Mouse (Mus musculus) mouse embryonic stem cell (cell line): ENCODE results near the gene Arhgap24.

Experiments
- in situ Hi-C, 2 experiments: fragments of 300-500 bp; cut with MboI; formaldehyde crosslinking; loops; 1 replicate in 1 of 2; 3 replicates in 1 of 2; pipeline ENCODE4 v1.14.3; 2019 to 2020; ENCODE audit warnings: low sequenced_read_pairs in 2 of 2, low pct_unique_long_range_greater_than_20kb in 1 of 2, mixed read lengths in 1 of 2; ENCODE audit not compliant: unreplicated experiment in 1 of 2

Gene Arhgap24

DNA sequence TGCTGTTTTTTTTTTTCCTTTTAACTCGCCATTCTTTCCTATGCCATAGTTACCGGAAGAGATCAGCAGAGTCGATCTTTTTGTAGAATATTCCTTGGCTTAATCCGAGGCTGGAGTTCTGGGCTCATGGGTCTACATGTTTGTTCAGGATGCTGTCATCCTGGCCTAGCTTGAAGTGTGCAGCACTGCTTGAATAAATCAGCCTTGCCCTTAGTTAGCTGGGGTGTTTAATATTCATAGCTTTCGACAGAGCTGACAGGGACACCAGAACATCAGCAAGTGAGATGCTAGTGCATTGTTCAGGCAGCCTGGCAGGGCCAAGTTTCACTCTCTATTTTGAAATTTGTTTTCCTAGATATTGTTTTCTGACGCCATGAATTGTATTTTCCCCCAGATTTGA lies 79.1 kb downstream of the Arhgap24 start:
- in situ Hi-C loops: no loop called here

DNA sequence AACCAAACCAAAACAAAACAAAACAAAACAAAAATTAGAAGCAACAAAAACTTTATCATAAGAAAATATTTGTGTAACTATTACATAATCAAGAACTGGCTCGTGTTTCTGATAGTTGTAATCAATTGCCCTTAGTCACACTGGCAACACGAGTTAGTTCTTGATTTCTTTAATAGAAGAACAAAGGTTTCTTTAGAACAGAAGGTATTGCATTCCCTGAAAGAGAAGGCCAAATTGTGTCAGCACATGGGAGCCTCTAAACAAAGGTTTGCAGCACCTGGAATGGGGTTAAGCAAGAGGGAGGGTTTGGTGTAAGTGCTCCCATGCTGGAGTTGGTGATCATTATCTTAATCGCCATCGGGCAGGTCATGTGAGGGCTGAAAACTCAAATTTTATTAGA lies 82.8 kb downstream of the Arhgap24 start:
- in situ Hi-C loops: no loop called here

- in situ Hi-C loops: no loop called here
Measured at GRCm38 (mm10) chr5:102568764-102569163, 87.6 kb downstream of the Arhgap24 start.

- in situ Hi-C loops: no loop called here
Measured at GRCm38 (mm10) chr5:102571445-102571844, 90.3 kb downstream of the Arhgap24 start.

GRCm38 (mm10) chr5:102576750-102577149 lies 95.6 kb downstream of the Arhgap24 start:
- in situ Hi-C loops: no loop called here

GRCm38 (mm10) chr5:102577729-102578128 lies 96.5 kb downstream of the Arhgap24 start:
- in situ Hi-C loops: no loop called here

GRCm38 (mm10) chr5:102578431-102578830 lies 97.2 kb downstream of the Arhgap24 start:
- in situ Hi-C loops: no loop called here

GRCm38 (mm10) chr5:102582864-102583410 lies 101.7 kb downstream of the Arhgap24 start:
- in situ Hi-C loops: no loop called here

- in situ Hi-C loops: no loop called here
Measured at GRCm38 (mm10) chr5:102591422-102591821, 110.2 kb downstream of the Arhgap24 start.

DNA sequence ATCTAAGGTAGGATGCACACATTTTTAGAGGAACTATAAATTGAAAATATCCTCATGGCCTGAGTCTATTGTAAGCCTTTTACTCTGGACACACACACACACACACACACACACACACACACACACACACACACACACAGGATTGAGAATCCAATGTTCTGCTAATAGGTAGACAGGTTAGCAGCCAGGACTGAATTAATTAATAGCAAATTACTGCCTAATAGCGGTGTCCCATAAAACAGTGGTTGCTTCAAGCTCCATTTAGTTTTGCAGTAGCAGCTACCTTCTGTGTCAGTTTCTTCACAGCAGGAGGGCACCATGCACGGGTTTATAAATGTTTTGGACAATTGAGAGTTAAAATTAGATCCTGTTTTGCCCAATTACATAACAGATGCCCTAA lies 111.9 kb downstream of the Arhgap24 start:
- in situ Hi-C loops: no loop called here

- in situ Hi-C loops: no loop called here
Measured at GRCm38 (mm10) chr5:102599102-102599501, 117.9 kb downstream of the Arhgap24 start.

DNA sequence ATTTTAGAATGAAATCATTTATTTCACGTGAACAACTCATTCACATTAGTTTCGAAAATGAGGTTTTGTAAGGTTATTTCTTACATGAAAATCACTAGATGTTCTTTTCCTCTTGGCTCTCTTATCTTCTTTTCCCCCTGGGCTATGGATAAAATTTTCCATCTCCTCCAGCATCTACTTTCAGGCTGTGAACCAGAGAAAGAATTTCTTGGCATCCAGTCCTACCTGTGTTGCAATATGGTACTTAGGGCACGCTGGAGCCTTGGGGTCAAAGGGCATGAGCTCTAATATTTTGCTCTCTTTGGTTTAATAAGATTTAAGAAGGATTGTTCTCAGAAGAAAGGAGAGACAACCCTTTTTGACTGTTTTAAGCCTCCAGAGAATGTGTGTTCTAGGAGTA lies 132.4 kb downstream of the Arhgap24 start:
- in situ Hi-C loops: no loop called here

GRCm38 (mm10) chr5:102614081-102614480 lies 132.9 kb downstream of the Arhgap24 start:
- in situ Hi-C loops: no loop called here

GRCm38 (mm10) chr5:102615249-102615648 lies 134.1 kb downstream of the Arhgap24 start:
- in situ Hi-C loops: no loop called here

DNA sequence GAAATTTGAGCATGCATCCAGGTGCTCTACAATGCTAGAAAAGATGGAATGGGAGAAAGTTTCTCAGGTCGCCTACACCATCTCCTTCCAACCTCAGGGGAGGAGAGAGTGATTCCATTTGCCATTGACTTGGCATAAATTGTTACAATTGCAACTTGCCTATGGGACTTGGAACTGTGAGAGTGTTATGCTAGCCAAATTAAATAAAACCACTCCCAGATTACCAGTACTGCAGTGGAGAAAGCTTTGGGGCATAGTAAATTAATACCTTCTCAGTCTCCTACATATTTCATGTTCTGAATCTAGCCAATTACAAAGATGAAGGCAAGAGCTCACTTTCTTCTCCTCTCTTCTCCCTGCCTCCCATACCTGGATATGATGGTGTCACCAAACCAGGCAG lies 139.8 kb downstream of the Arhgap24 start:
- in situ Hi-C loops: no loop called here

DNA sequence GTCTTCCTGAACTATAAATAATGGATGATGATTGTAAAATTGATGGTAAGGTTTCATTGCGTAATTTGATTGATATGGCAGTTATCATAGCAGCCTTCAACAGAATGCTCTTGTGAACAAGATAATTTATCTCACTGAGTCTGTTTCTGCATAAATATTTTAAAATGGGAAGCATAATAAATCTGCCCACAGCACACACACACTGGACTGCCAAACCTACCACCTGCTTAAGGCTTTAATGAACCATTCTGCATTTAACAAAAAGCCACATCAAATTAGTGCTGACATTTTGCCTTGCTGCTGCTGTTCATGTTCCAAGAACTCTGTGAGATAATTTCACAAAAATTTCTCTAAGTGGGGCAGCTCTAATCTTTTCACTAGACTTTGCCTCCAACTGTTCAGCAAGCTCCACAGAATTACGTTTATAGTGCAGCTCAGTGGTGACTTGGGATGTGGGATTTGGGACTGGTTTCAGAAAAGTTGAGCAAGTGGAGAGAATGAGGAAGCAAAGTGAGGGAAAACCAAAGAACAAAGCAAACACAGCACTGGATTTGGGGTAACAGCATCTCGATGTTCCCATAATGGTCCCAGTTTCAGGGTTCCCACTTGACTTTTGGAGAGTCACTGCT lies 142.7 kb downstream of the Arhgap24 start:
- in situ Hi-C loops: no loop called here

DNA sequence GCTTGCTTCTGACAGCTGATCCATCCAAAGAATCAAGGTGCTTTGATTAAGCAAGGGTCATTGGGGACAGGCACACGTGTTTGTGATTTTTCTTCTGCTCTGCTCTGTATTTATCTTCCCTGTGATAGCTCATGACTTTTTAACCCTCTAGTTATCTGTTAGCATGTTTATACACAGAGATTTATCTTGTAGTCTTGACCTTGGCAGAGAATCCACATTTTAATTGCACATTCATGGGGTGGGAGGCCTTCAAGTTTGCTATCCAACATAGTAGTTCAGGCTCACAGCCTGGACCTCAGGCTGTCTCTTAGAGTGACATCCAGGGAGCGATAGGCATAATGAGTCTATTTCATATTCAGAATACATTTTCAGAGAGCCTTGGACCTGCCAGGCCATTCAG lies 145.5 kb downstream of the Arhgap24 start:
- in situ Hi-C loops: no loop called here

DNA sequence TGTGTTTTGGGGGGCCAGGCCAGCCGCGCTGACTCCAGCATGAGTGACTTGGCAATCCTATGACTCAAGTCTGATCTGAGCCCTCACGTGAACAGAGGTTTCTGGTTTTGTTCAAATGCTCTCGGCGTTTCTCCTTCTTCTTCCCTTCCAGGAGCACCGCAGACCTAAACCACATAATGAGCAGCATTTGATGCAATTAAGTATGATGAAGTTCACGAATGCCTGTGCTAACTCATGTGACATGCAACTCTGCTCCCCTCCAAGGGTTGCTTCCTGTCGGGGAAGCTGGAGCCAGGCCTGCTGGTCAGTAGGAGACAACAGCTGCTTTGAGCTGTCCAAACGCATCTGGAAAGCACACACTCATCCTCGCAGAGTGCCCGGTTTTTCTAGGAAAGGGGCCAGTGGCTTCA lies 148.2 kb downstream of the Arhgap24 start:
- in situ Hi-C loops: no loop called here

GRCm38 (mm10) chr5:102635591-102635990 lies 154.4 kb downstream of the Arhgap24 start:
- in situ Hi-C loops: no loop called here

DNA sequence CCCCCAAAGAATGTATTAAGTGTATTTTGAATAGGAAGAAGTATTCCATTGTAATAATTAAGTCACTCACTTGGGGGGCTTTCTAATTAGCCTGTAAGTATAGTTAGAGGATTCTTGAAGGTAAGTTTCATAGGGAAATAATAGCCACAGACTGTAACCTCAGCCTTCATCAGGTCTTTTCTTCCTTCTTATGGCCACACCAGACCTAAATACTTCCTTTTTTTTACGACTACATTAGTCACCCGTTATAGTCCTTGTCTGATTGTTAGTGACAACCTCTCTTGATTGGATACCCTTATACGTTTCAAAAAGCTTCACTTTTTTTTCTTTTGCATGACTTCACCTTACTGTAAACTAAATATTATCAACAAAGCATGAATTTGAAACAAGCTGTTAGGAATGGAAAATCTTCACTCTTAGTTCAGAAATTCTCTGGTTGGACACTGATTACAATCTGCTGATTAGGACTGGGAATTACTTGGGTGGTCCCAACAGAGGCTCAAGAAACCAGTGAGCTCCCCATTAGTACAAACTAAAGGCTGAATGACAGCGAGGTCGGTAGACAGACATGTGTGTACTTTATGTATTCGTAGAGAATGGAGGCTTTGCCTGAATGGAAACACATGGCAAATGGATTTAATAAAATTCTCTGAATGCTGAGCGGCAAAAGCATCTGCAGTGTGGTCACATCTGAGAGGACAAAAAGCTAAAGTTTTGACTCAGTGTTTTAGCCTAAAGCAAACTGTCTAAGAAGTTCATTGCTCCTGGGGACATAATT lies 158.8 kb downstream of the Arhgap24 start:
- in situ Hi-C loops: no loop called here
